Mouse (Mus musculus): ENCODE measurements around the gene Gk.

Gk gene

GRCm38 (mm10) chrX:85776544-85777087 is at the start of gene Gk:
Gene Gk (minus strand): TSS chrX:85776819.
- peak; percentile 93 for DNase-seq (ENCODE audit: low spot score)

GRCm38 (mm10) chrX:85804706-85805376 is 28.2 kb upstream of the Gk start:
- DNase-seq (ENCODE audit: low spot score) = no peak

GRCm38 (mm10) chrX:85803006-85803405 is 26.4 kb upstream of the Gk start:
- no peak for DNase-seq (ENCODE audit: low spot score)

GRCm38 (mm10) chrX:85797449-85797848 is 20.8 kb upstream of the Gk start:
- DNase-seq (ENCODE audit: low spot score) = no peak

- no peak for DNase-seq (ENCODE audit: low spot score)
Observed at GRCm38 (mm10) chrX:85778346-85778745, 1.7 kb upstream of the Gk start.

GRCm38 (mm10) chrX:85777141-85777540 is 522 bp upstream of the Gk start:
- DNase-seq (ENCODE audit: low spot score) = peak; percentile 22

GRCm38 (mm10) chrX:85775879-85776543 is 608 bp downstream of the Gk start:
- DNase-seq (ENCODE audit: low spot score) = no peak

GRCm38 (mm10) chrX:85771303-85771702 is 5.3 kb downstream of the Gk start:
- no peak for DNase-seq (ENCODE audit: low spot score)

- no peak for DNase-seq (ENCODE audit: low spot score)
Observed at GRCm38 (mm10) chrX:85770747-85771146, 5.9 kb downstream of the Gk start.

- DNase-seq (ENCODE audit: low spot score) = no peak
Observed at GRCm38 (mm10) chrX:85768578-85768977, 8.0 kb downstream of the Gk start.

GRCm38 (mm10) chrX:85756005-85756404 is 20.6 kb downstream of the Gk start:
- no peak for DNase-seq (ENCODE audit: low spot score)

GRCm38 (mm10) chrX:85743837-85744236 is 32.8 kb downstream of the Gk start:
- DNase-seq (ENCODE audit: low spot score) = no peak

GRCm38 (mm10) chrX:85733228-85733627 is 43.4 kb downstream of the Gk start:
- no peak for DNase-seq (ENCODE audit: low spot score)

GRCm38 (mm10) chrX:85731133-85731938 is 45.3 kb downstream of the Gk start:
- no peak for DNase-seq (ENCODE audit: low spot score)

GRCm38 (mm10) chrX:85721226-85721625 is 55.4 kb downstream of the Gk start:
- no peak for DNase-seq (ENCODE audit: low spot score)

- DNase-seq (ENCODE audit: low spot score) = no peak
Observed at GRCm38 (mm10) chrX:85710399-85710798, 66.2 kb downstream of the Gk start.

GRCm38 (mm10) chrX:85705715-85706114 is 70.9 kb downstream of the Gk start:
- no peak for DNase-seq (ENCODE audit: low spot score)

GRCm38 (mm10) chrX:85683723-85684122 is 92.9 kb downstream of the Gk start:
- DNase-seq (ENCODE audit: low spot score) = no peak

- no peak for DNase-seq (ENCODE audit: low spot score)
Observed at GRCm38 (mm10) chrX:85682125-85682524, 94.5 kb downstream of the Gk start.

- peak; percentile 39 for DNase-seq (ENCODE audit: low spot score)
Observed at GRCm38 (mm10) chrX:85676808-85677207, 99.8 kb downstream of the Gk start.
